ENCODE assay signal across 8 mouse cellular contexts in genomic region chr17:56217670-56218069, GRCm38 (mm10). TPM values are rescaled to one million over a fixed set of nuclear protein-coding genes. Genes with fewer than 3 reads are reported as not detected.
DNase-seq lines count a peak whose midpoint lies in the region; ATAC-seq lines count a peak whose summit lies in the region.

No protein-coding gene starts in this region.

- H3K9me3 ChIP-seq in hindbrain, embryonic 15.5 days = no peaks in the 10 kb centered on the region
- no peaks in the 10 kb centered on the region for H3K9me3 ChIP-seq in midbrain, embryonic 15.5 days

- peak overlapping the region; percentile 92 for H3K4me2 ChIP-seq in hindbrain, embryonic 15.5 days
- H3K4me2 ChIP-seq in midbrain, embryonic 15.5 days = peak overlapping the region; percentile 80

- ATAC-seq in hindbrain, embryonic 15.5 days (ENCODE audit: low FRiP score, low read depth) = no peak
- no peak for ATAC-seq in midbrain, embryonic 15.5 days (replicated peaks)
- ATAC-seq in megakaryocyte-erythroid progenitor cell, adult 5-6 weeks (replicated peaks; ENCODE audit: low FRiP score, low TSS enrichment, poor library complexity, severe bottlenecking) = no peak

- H3K4me1 ChIP-seq in hindbrain, embryonic 15.5 days (replicated peaks) = peaks cover 39% of the 10 kb centered on the region
- peaks cover 36% of the 10 kb centered on the region for H3K4me1 ChIP-seq in midbrain, embryonic 15.5 days

- H3K4me3 ChIP-seq in hindbrain, embryonic 15.5 days = peak overlapping the region; percentile 91
- H3K4me3 ChIP-seq in midbrain, embryonic 15.5 days = peak overlapping the region; percentile 80

- peak overlapping the region; percentile 73 for H3K9ac ChIP-seq in hindbrain, embryonic 15.5 days
- peak overlapping the region; percentile 86 for H3K9ac ChIP-seq in midbrain, embryonic 15.5 days

- DNase-seq in layer of hippocampus, postnatal 10 days (ENCODE audit: low spot score in 2 of 2) = peak; percentile 28 to 38
- no peak for DNase-seq in layer of hippocampus, adult 9-10 months (ENCODE audit: low spot score)
- peak; percentile 46 to 59 for DNase-seq in cerebellum, postnatal 14 days
- DNase-seq in thymus, postnatal 4 days = no peak
- DNase-seq in gastrocnemius, postnatal 10 days = no peak

- no peaks in the 10 kb centered on the region for H3K27me3 ChIP-seq in hindbrain, embryonic 15.5 days
- no peaks in the 10 kb centered on the region for H3K27me3 ChIP-seq in midbrain, embryonic 15.5 days (replicated peaks)

- WGBS in hindbrain, embryonic 15.5 days = 61% methylated on average over 13 of the region's 13 CpGs
- WGBS in midbrain, embryonic 15.5 days = 66% methylated on average over 13 of the region's 13 CpGs

- no peaks in the 10 kb centered on the region for H3K36me3 ChIP-seq in hindbrain, embryonic 15.5 days
- H3K36me3 ChIP-seq in midbrain, embryonic 15.5 days (replicated peaks) = no peaks in the 10 kb centered on the region

- H3K27ac ChIP-seq in hindbrain, embryonic 15.5 days (replicated peaks) = peak overlapping the region; percentile 89; the same call in 1 of the 2 replicates
- H3K27ac ChIP-seq in midbrain, embryonic 15.5 days = no peak overlapping the region

RNA-seq across cellular contexts. Expression of gene Dpp9, which starts 1.0 kb away (rescaled TPM):
- 10 to 100 TPM; 44.5 to 45.6 TPM for total RNA-seq in layer of hippocampus, postnatal 10 days (2021)
- polyA plus RNA-seq in hindbrain, embryonic 15.5 days (2015; fragmentation: Nextera tagmentation; extraction: Ambion mirVana) = 25.6 and 28.8 TPM in 2 replicates
- polyA plus RNA-seq in midbrain, embryonic 15.5 days (2015; fragmentation: Nextera tagmentation; extraction: Ambion mirVana) = 27.8 and 29.1 TPM in 2 replicates
- total RNA-seq in gastrocnemius, postnatal 10 days (2021) = 10 to 100 TPM; 21.7 to 24.3 TPM
- total RNA-seq in megakaryocyte-erythroid progenitor cell, adult 5-6 weeks (2014; fragmentation: Nextera tagmentation) = 25.3 and 33.5 TPM in 2 replicates
- 8.6 and 11.7 TPM in 2 replicates for total RNA-seq in megakaryocyte-erythroid progenitor cell, adult 5-6 weeks (2017)

RNA-seq across cellular contexts. Expression of gene Mydgf, which starts 34.0 kb away (rescaled TPM):
- total RNA-seq in layer of hippocampus, postnatal 10 days (2021) = 10 to 100 TPM; 48.3 to 53.7 TPM
- polyA plus RNA-seq in hindbrain, embryonic 15.5 days (2015; fragmentation: Nextera tagmentation; extraction: Ambion mirVana) = 76.2 and 78.6 TPM in 2 replicates
- polyA plus RNA-seq in midbrain, embryonic 15.5 days (2015; fragmentation: Nextera tagmentation; extraction: Ambion mirVana) = 74.9 and 76.4 TPM in 2 replicates
- total RNA-seq in gastrocnemius, postnatal 10 days (2021) = 10 to 100 TPM; 28.8 to 36.5 TPM
- 28.7 and 59.7 TPM in 2 replicates for total RNA-seq in megakaryocyte-erythroid progenitor cell, adult 5-6 weeks (2014; fragmentation: Nextera tagmentation)
- 21.5 and 25.3 TPM in 2 replicates for total RNA-seq in megakaryocyte-erythroid progenitor cell, adult 5-6 weeks (2017)

RNA-seq across cellular contexts. Expression of gene Fem1a, which starts 38.9 kb away (rescaled TPM):
- 10 to 100 TPM; 45.3 to 46.5 TPM for total RNA-seq in layer of hippocampus, postnatal 10 days (2021)
- 18.2 and 18.8 TPM in 2 replicates for polyA plus RNA-seq in hindbrain, embryonic 15.5 days (2015; fragmentation: Nextera tagmentation; extraction: Ambion mirVana)
- 20.1 and 20.5 TPM in 2 replicates for polyA plus RNA-seq in midbrain, embryonic 15.5 days (2015; fragmentation: Nextera tagmentation; extraction: Ambion mirVana)
- total RNA-seq in gastrocnemius, postnatal 10 days (2021) = 10 to 100 TPM; 91.9 to 99.8 TPM
- 15.8 and 19.2 TPM in 2 replicates for total RNA-seq in megakaryocyte-erythroid progenitor cell, adult 5-6 weeks (2014; fragmentation: Nextera tagmentation)
- total RNA-seq in megakaryocyte-erythroid progenitor cell, adult 5-6 weeks (2017) = 19.2 and 21.7 TPM in 2 replicates

RNA-seq across cellular contexts. Expression of gene Tnfaip8l1, which starts 55.4 kb away (rescaled TPM):
- total RNA-seq in layer of hippocampus, postnatal 10 days (2021) = 1 to 10 TPM; 7.0 to 7.2 TPM
- polyA plus RNA-seq in hindbrain, embryonic 15.5 days (2015; fragmentation: Nextera tagmentation; extraction: Ambion mirVana) = 9.5 and 10.7 TPM in 2 replicates
- 11.1 and 12.7 TPM in 2 replicates for polyA plus RNA-seq in midbrain, embryonic 15.5 days (2015; fragmentation: Nextera tagmentation; extraction: Ambion mirVana)
- total RNA-seq in gastrocnemius, postnatal 10 days (2021) = 1 to 10 TPM; 5.0 to 5.3 TPM
- 0.76 and 1.6 TPM in 2 replicates for total RNA-seq in megakaryocyte-erythroid progenitor cell, adult 5-6 weeks (2014; fragmentation: Nextera tagmentation)
- total RNA-seq in megakaryocyte-erythroid progenitor cell, adult 5-6 weeks (2017) = not detected in 2 replicates

RNA-seq across cellular contexts. Expression of gene Ticam1, which starts 58.9 kb away (rescaled TPM):
- total RNA-seq in layer of hippocampus, postnatal 10 days (2021) = 1 to 10 TPM; 5.2 to 5.9 TPM
- 1.3 and 1.8 TPM in 2 replicates for polyA plus RNA-seq in hindbrain, embryonic 15.5 days (2015; fragmentation: Nextera tagmentation; extraction: Ambion mirVana)
- 1.2 and 1.5 TPM in 2 replicates for polyA plus RNA-seq in midbrain, embryonic 15.5 days (2015; fragmentation: Nextera tagmentation; extraction: Ambion mirVana)
- total RNA-seq in gastrocnemius, postnatal 10 days (2021) = 1 to 10 TPM; 6.6 to 6.8 TPM
- 5.8 and 8.4 TPM in 2 replicates for total RNA-seq in megakaryocyte-erythroid progenitor cell, adult 5-6 weeks (2014; fragmentation: Nextera tagmentation)
- total RNA-seq in megakaryocyte-erythroid progenitor cell, adult 5-6 weeks (2017) = 2.2 and 3.2 TPM in 2 replicates

Comparison
In these comparisons a context has a peak if more than half of its experiments do, and no peak if none do; other contexts are left out.
1. DNase-seq: peak in layer of hippocampus, postnatal 10 days (2 of 2) and cerebellum, postnatal 14 days (2 of 2); none in layer of hippocampus, adult 9-10 months (single experiment), thymus, postnatal 4 days (single experiment) and gastrocnemius, postnatal 10 days (single experiment).